Mouse (Mus musculus) kidney, embryonic 16.5 days (tissue): ENCODE measurements around the gene Plcg1. TPM values are rescaled to one million over a fixed set of nuclear protein-coding genes. Genes with fewer than 3 reads are reported as not detected.

Experiments
- ATAC-seq: fragments of 200-750 bp; cut with Nextera tagmentation; 2 replicates; pipeline ENCODE4 v1.8.0; 2017; ENCODE audit warnings: moderate TSS enrichment; ENCODE audit not compliant: low FRiP score, low TSS enrichment
- H3K27ac ChIP-seq: fragments of 300-500 bp; sonication (generic); 2 replicates; pipeline ENCODE4 v1.5.1; 2014; ENCODE audit warnings: low read length
- H3K27me3 ChIP-seq: fragments of 300-500 bp; sonication (generic); 2 replicates; pipeline ENCODE4 v1.6.1; 2014; ENCODE audit warnings: low read length, control low read depth, mixed read lengths; ENCODE audit not compliant: insufficient read depth
- H3K36me3 ChIP-seq: fragments of 300-500 bp; sonication (generic); 2 replicates; pipeline ENCODE4 v1.6.1; 2014; ENCODE audit warnings: low read length, control low read depth, mixed read lengths; ENCODE audit not compliant: insufficient read depth
- H3K4me1 ChIP-seq: fragments of 300-500 bp; sonication (generic); 2 replicates; pipeline ENCODE4 v1.6.1; 2014; ENCODE audit warnings: low read length, control low read depth, mixed read lengths; ENCODE audit not compliant: insufficient read depth
- H3K4me2 ChIP-seq: fragments of 300-500 bp; sonication (generic); replicated peaks from 2 replicates; pipeline ENCODE4 v1.6.1; 2014; ENCODE audit warnings: low read depth, low read length
- H3K4me3 ChIP-seq: fragments of 300-500 bp; sonication (generic); 2 replicates; pipeline ENCODE4 v1.5.1; 2014; ENCODE audit warnings: mild to moderate bottlenecking, low read length
- H3K9ac ChIP-seq: fragments of 300-500 bp; sonication (generic); replicated peaks from 2 replicates; pipeline ENCODE4 v1.6.1; 2014; ENCODE audit warnings: low read length
- H3K9me3 ChIP-seq: fragments of 300-500 bp; sonication (generic); 2 replicates; pipeline ENCODE4 v1.6.1; 2016; ENCODE audit warnings: low read length, control low read depth
- WGBS: fragments of 180-500 bp; shearing (Covaris S2); extraction: QIAGEN DNeasy Blood & Tissue Kit; methylation state at CpG from one replicate; pipeline ENCODE4 v1.1.7; 2014; 5-methylcytosine and 5-hydroxymethylcytosine counted together
- polyA plus RNA-seq: library from polyadenylated mRNA; unstranded; fragments of >200 nt; fragmentation: Nextera tagmentation; extraction: Ambion mirVana; gene quantifications from 2 replicates; pipeline ENCODE4 v1.2.1, GENCODE M21; 2015

Plcg1 gene
- polyA plus RNA-seq, 1 experiment from 2014 or later = 49.9 TPM

- no peak overlapping the region for H3K27ac ChIP-seq
- no peak overlapping the region for H3K4me2 ChIP-seq
- no peak for ATAC-seq
- H3K27me3 ChIP-seq = no peaks in the 10 kb centered on the region
- no peaks in the 10 kb centered on the region for H3K9me3 ChIP-seq
- H3K36me3 ChIP-seq = peaks cover 42% of the 10 kb centered on the region
- H3K4me3 ChIP-seq = no peak overlapping the region
- H3K9ac ChIP-seq = no peak overlapping the region
- H3K4me1 ChIP-seq = no peaks in the 10 kb centered on the region
- 90% methylated on average over 2 of the region's 2 CpGs for WGBS
These were observed 33.3 kb downstream of the Plcg1 start for GRCm38 (mm10) chr2:160764386-160764785.

GRCm38 (mm10) chr2:160765096-160765495 is 34.0 kb downstream of the Plcg1 start:
- H3K9ac ChIP-seq = no peak overlapping the region
- no peaks in the 10 kb centered on the region for H3K9me3 ChIP-seq
- no peaks in the 10 kb centered on the region for H3K4me1 ChIP-seq
- peaks cover 35% of the 10 kb centered on the region for H3K36me3 ChIP-seq
- H3K27me3 ChIP-seq = no peaks in the 10 kb centered on the region
- no peak overlapping the region for H3K4me2 ChIP-seq
- H3K27ac ChIP-seq = no peak overlapping the region
- no peak for ATAC-seq
- no peak overlapping the region for H3K4me3 ChIP-seq
- WGBS = 69% methylated on average over 3 of the region's 3 CpGs

- Histone ChIP-seq H3K4me1 (no peaks in the 10 kb centered on the region), H3K36me3 (peaks cover 29% of the 10 kb centered on the region), H3K9me3 (no peaks in the 10 kb centered on the region), H3K4me2 (no peak overlapping the region), H3K9ac (no peak overlapping the region), H3K4me3 (no peak overlapping the region), H3K27me3 (no peaks in the 10 kb centered on the region), H3K27ac (no peak overlapping the region)
- ATAC-seq = no peak
- WGBS = 78% methylated on average over 5 of the region's 5 CpGs
These were observed 35.3 kb downstream of the Plcg1 start for GRCm38 (mm10) chr2:160766371-160766771.

GRCm38 (mm10) chr2:160767201-160767600 is 36.1 kb downstream of the Plcg1 start:
- Histone ChIP-seq H3K36me3 (peaks cover 21% of the 10 kb centered on the region), H3K9ac (no peak overlapping the region), H3K4me2 (no peak overlapping the region), H3K4me3 (no peak overlapping the region), H3K9me3 (no peaks in the 10 kb centered on the region), H3K4me1 (no peaks in the 10 kb centered on the region), H3K27ac (no peak overlapping the region), H3K27me3 (no peaks in the 10 kb centered on the region)
- 95% methylated on average over 2 of the region's 2 CpGs for WGBS
- no peak for ATAC-seq

- WGBS = 84% methylated on average over 4 of the region's 4 CpGs
- Histone ChIP-seq H3K4me2 (no peak overlapping the region), H3K36me3 (peaks cover 14% of the 10 kb centered on the region; the same call in 1 of the 2 replicates), H3K9me3 (no peaks in the 10 kb centered on the region), H3K9ac (no peak overlapping the region), H3K4me1 (no peaks in the 10 kb centered on the region), H3K4me3 (no peak overlapping the region), H3K27ac (no peak overlapping the region), H3K27me3 (no peaks in the 10 kb centered on the region)
- ATAC-seq = 0 out of 2 replicates have a peak, but pooled peaks have one; percentile 24
These were observed 37.1 kb downstream of the Plcg1 start for GRCm38 (mm10) chr2:160768097-160768695.

GRCm38 (mm10) chr2:160768997-160769396 is 37.9 kb downstream of the Plcg1 start:
- 97% methylated on average over 2 of the region's 2 CpGs for WGBS
- no peak for ATAC-seq
- H3K4me2 ChIP-seq = no peak overlapping the region
- peaks cover 10% of the 10 kb centered on the region; the same call in 1 of the 2 replicates for H3K36me3 ChIP-seq
- no peak overlapping the region for H3K9ac ChIP-seq
- H3K9me3 ChIP-seq = no peaks in the 10 kb centered on the region
- H3K27me3 ChIP-seq = no peaks in the 10 kb centered on the region
- no peaks in the 10 kb centered on the region for H3K4me1 ChIP-seq
- no peak overlapping the region for H3K4me3 ChIP-seq
- no peak overlapping the region for H3K27ac ChIP-seq

GRCm38 (mm10) chr2:160770409-160770808 is 39.3 kb downstream of the Plcg1 start:
- Histone ChIP-seq H3K27me3 (no peaks in the 10 kb centered on the region), H3K9ac (no peak overlapping the region), H3K4me3 (no peak overlapping the region), H3K27ac (no peak overlapping the region), H3K9me3 (no peaks in the 10 kb centered on the region), H3K4me1 (no peaks in the 10 kb centered on the region), H3K36me3 (peaks cover 6% of the 10 kb centered on the region; the same call in 1 of the 2 replicates), H3K4me2 (no peak overlapping the region)
- no peak for ATAC-seq

GRCm38 (mm10) chr2:160770871-160771270 is 39.8 kb downstream of the Plcg1 start:
- 90% methylated on average over 1 of the region's 1 CpGs for WGBS
- no peak overlapping the region for H3K4me3 ChIP-seq
- no peaks in the 10 kb centered on the region for H3K27me3 ChIP-seq
- H3K4me1 ChIP-seq = no peaks in the 10 kb centered on the region
- no peak for ATAC-seq
- H3K27ac ChIP-seq = no peak overlapping the region
- H3K9me3 ChIP-seq = no peaks in the 10 kb centered on the region
- peaks cover 6% of the 10 kb centered on the region; the same call in 1 of the 2 replicates for H3K36me3 ChIP-seq
- no peak overlapping the region for H3K4me2 ChIP-seq
- no peak overlapping the region for H3K9ac ChIP-seq

- H3K4me2 ChIP-seq = no peak overlapping the region
- peaks cover 6% of the 10 kb centered on the region; the same call in 1 of the 2 replicates for H3K36me3 ChIP-seq
- H3K27ac ChIP-seq = no peak overlapping the region
- H3K9me3 ChIP-seq = no peaks in the 10 kb centered on the region
- H3K4me1 ChIP-seq = no peaks in the 10 kb centered on the region
- no peak for ATAC-seq
- no peaks in the 10 kb centered on the region for H3K27me3 ChIP-seq
- WGBS = 82% methylated on average over 8 of the region's 8 CpGs
- no peak overlapping the region for H3K9ac ChIP-seq
- H3K4me3 ChIP-seq = no peak overlapping the region
These were observed 40.5 kb downstream of the Plcg1 start for GRCm38 (mm10) chr2:160771325-160772276.

- Histone ChIP-seq H3K36me3 (peaks cover 22% of the 10 kb centered on the region), H3K4me3 (no peak overlapping the region), H3K27ac (no peak overlapping the region), H3K4me1 (no peaks in the 10 kb centered on the region), H3K9me3 (no peaks in the 10 kb centered on the region), H3K9ac (no peak overlapping the region), H3K27me3 (no peaks in the 10 kb centered on the region), H3K4me2 (no peak overlapping the region)
- no peak for ATAC-seq
- WGBS = 87% methylated on average over 2 of the region's 2 CpGs
These were observed 46.9 kb downstream of the Plcg1 start for GRCm38 (mm10) chr2:160778034-160778433.
